Mouse (Mus musculus) stomach, embryonic 14.5 days (tissue): ENCODE measurements around the gene Vegfc. TPM values are rescaled to one million over a fixed set of nuclear protein-coding genes. Genes with fewer than 3 reads are reported as not detected.
A peak's percentile ranks its signal among the peaks of the same experiment; 100 is the strongest.

Source experiments
- ATAC-seq: fragments of 200-750 bp; cut with Nextera tagmentation; 2 replicates; pipeline ENCODE4 v1.8.0; 2017; ENCODE audit warnings: low read depth, moderate TSS enrichment; ENCODE audit not compliant: insufficient number of reproducible peaks, insufficient read depth, low FRiP score
- H3K27ac ChIP-seq: fragments of 300-500 bp; sonication (generic); 2 replicates; pipeline ENCODE4 v1.5.1; 2014; ENCODE audit warnings: mild to moderate bottlenecking, low read length, moderate library complexity, mixed read lengths
- H3K27me3 ChIP-seq: fragments of 300-500 bp; sonication (generic); 2 replicates; pipeline ENCODE4 v1.6.1; 2014; ENCODE audit warnings: low read length, control low read depth, mixed read lengths; ENCODE audit not compliant: control insufficient read depth, insufficient read depth
- H3K36me3 ChIP-seq: fragments of 300-500 bp; sonication (generic); 2 replicates; pipeline ENCODE4 v1.6.1; 2014; ENCODE audit warnings: mild to moderate bottlenecking, control low read depth, low read length, moderate library complexity, mixed read lengths; ENCODE audit not compliant: control insufficient read depth, insufficient read depth
- H3K4me1 ChIP-seq: fragments of 300-500 bp; sonication (generic); 2 replicates; pipeline ENCODE4 v1.6.1; 2014; ENCODE audit warnings: low read length, control low read depth, mixed read lengths; ENCODE audit not compliant: control insufficient read depth, insufficient read depth
- H3K4me2 ChIP-seq: fragments of 300-500 bp; sonication (generic); replicated peaks from 2 replicates; pipeline ENCODE4 v1.6.1; 2014; ENCODE audit warnings: low read depth, low read length, control low read depth
- H3K4me3 ChIP-seq: fragments of 300-500 bp; sonication (generic); 2 replicates; pipeline ENCODE4 v1.5.1; 2014; ENCODE audit warnings: low read depth, low read length, control low read depth
- H3K9ac ChIP-seq: fragments of 300-500 bp; sonication (generic); replicated peaks from 2 replicates; pipeline ENCODE4 v1.6.1; 2014; ENCODE audit warnings: low read depth, mild to moderate bottlenecking, control low read depth, low read length, moderate library complexity, mixed read lengths
- H3K9me3 ChIP-seq: fragments of 300-500 bp; sonication (generic); 2 replicates; pipeline ENCODE4 v1.6.1; 2016; ENCODE audit warnings: low read depth, low read length, control low read depth; ENCODE audit not compliant: control insufficient read depth
- WGBS: fragments of 180-500 bp; shearing (Covaris S2); extraction: QIAGEN DNeasy Blood & Tissue Kit; methylation state at CpG from one replicate; pipeline ENCODE4 v1.1.7; 2014; 5-methylcytosine and 5-hydroxymethylcytosine counted together
- polyA plus RNA-seq: library from polyadenylated mRNA; unstranded; fragments of >200 nt; fragmentation: Nextera tagmentation; extraction: Ambion mirVana; gene quantifications from 2 replicates; pipeline ENCODE4 v1.2.1, GENCODE M21; 2014

Vegfc gene
- polyA plus RNA-seq, 1 experiment from 2014 or later, result 5.4 TPM

DNA sequence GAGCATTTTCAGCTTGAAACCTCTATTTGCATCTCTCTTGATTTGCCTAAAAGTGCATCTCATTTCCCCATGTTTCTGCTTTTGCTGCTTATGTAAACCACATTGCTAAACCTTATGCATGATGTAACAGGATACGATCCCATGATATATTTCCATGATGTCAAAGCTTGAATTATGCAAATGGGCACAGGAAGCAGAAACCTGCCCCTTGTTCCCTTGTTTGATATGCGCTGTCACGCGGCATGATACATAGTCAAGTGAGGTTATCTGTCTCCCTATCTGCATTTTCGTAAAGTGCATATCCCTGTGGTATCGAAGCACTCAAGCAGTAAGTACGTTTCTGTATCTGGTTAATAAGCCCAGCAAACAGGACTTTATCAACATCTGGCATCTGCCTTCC, 42.7 kb downstream of the Vegfc start:
- no peak for ATAC-seq
- Histone ChIP-seq H3K9me3 (no peaks in the 10 kb centered on the region), H3K9ac (no peak overlapping the region), H3K4me3 (no peak overlapping the region), H3K27me3 (no peaks in the 10 kb centered on the region), H3K27ac (no peak overlapping the region), H3K4me2 (no peak overlapping the region), H3K4me1 (no peaks in the 10 kb centered on the region), H3K36me3 (no peaks in the 10 kb centered on the region)
- 81% methylated on average over 7 of the region's 7 CpGs for WGBS

DNA sequence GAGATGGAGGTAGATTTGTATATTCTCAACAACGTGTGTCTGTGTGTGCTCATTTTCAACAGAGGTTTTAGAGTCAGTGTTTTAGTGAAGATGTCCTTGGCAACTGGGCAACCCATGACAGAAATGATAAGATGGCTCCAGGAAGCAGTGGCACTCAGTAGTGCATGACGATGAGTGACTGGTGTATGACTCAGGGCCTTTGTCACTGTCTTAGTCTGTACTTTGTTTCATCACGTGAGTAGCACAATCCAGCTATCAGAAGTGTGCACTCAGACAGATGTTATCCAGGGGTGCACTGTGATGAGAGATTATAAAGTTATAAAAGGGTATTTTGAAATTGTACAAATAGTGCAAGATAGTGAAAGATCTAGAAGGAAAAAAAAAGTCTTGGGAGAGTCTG, 44.5 kb downstream of the Vegfc start:
- no peak overlapping the region for H3K4me3 ChIP-seq
- H3K4me1 ChIP-seq, result no peaks in the 10 kb centered on the region
- 69% methylated on average over 3 of the region's 3 CpGs for WGBS
- no peak overlapping the region for H3K27ac ChIP-seq
- ATAC-seq, result no peak
- no peaks in the 10 kb centered on the region for H3K9me3 ChIP-seq
- H3K36me3 ChIP-seq, result no peaks in the 10 kb centered on the region
- H3K27me3 ChIP-seq, result no peaks in the 10 kb centered on the region
- H3K9ac ChIP-seq, result no peak overlapping the region
- H3K4me2 ChIP-seq, result no peak overlapping the region

DNA sequence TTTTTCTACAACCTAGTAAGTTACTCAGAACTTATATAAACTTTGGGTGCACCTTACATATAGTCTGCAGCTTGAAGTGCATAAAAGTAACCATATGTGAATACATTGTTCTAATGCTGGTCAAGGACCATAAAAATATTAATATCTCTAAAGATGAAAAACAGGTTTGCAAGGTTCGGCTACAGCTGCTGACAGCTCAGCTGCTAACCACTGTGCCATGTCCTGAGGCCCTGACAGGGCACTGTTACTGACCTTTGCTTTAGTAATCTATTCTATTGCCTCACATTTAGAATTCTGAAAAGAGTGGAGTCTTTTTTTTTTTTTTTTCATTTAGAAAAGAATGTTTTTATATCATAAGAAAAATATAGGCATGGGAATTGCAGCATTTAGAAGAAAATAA, 44.9 kb downstream of the Vegfc start:
- Histone ChIP-seq H3K9ac (no peak overlapping the region), H3K27me3 (no peaks in the 10 kb centered on the region), H3K4me2 (no peak overlapping the region), H3K4me1 (no peaks in the 10 kb centered on the region), H3K4me3 (no peak overlapping the region), H3K9me3 (no peaks in the 10 kb centered on the region), H3K36me3 (no peaks in the 10 kb centered on the region), H3K27ac (no peak overlapping the region)
- ATAC-seq, result no peak
- 73% methylated on average over 1 of the region's 1 CpGs for WGBS

DNA sequence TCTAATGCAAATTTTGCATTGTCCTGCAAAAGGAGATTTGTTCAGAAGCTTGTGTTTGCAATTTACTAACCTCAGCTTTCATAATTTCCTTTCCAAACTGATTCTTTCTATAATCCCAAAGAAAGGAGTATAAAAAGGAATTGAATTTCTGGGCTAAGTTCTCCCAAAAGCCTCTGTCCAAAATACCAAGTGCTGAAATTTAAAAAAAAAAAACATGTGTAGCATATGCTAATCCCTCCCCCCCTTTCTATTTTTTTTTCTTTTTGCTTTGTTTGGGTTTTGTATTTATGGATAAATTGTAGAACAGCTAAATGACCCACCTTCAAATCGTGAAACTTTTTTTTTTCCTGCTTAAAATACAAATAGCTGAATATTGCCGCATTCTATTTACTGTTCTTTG, 53.2 kb downstream of the Vegfc start:
- Histone ChIP-seq H3K27ac (no peak overlapping the region), H3K4me3 (no peak overlapping the region), H3K36me3 (no peaks in the 10 kb centered on the region), H3K4me1 (no peaks in the 10 kb centered on the region), H3K27me3 (no peaks in the 10 kb centered on the region), H3K9me3 (no peaks in the 10 kb centered on the region), H3K4me2 (no peak overlapping the region), H3K9ac (no peak overlapping the region)
- WGBS, result 93% methylated on average over 2 of the region's 2 CpGs
- ATAC-seq, result no peak

DNA sequence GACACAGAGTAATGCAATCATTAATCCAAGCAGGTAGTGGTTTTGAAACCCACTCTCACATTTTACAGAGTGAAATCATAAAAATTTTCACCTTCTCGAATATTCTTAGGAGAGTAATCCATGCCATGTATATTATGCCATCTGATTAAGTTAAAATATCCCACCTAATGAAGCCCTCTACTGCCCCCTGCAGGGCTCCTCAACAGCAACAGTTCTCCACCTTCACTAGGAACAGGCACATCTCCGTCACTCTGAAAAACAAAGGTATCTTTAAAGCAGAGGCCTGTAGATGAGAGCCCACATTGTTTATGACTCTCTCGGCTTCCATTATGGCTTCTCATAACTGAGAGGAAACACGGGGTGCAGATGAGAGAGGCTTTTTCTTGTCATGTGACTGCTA, 75.8 kb downstream of the Vegfc start:
- Histone ChIP-seq H3K9ac (no peak overlapping the region), H3K4me1 (no peaks in the 10 kb centered on the region)

DNA sequence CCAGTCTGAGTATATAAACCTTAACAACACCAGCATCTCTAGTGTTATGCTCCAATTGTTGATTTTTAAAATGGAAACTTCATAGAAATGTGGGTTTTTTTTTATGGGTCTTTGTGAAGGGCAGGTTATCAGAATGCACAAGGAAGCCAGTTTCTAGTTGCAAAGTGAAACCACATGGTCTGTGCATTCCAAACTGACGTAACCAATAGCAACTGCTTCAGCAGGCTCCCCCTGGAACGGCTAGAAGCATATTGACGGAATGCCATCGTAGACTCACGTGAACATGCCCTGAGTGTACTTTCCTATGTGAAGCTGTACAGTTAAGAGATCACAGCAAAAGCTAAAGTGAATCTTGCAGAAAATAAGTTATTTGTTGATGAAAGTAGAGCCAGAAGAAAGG, 86.1 kb downstream of the Vegfc start:
- Histone ChIP-seq H3K9me3 (no peaks in the 10 kb centered on the region), H3K4me3 (no peak overlapping the region), H3K4me1 (no peaks in the 10 kb centered on the region), H3K27ac (no peak overlapping the region), H3K36me3 (no peaks in the 10 kb centered on the region), H3K9ac (no peak overlapping the region), H3K27me3 (no peaks in the 10 kb centered on the region), H3K4me2 (0 out of 2 replicates have a peak overlapping the region, but pooled peaks have one; percentile 7)
- WGBS, result 16% methylated on average over 5 of the region's 5 CpGs
- ATAC-seq, result no peak

More for the DNA sequence above, 75.8 kb downstream of the Vegfc start:
- Histone ChIP-seq H3K4me3 (no peak overlapping the region), H3K4me2 (no peak overlapping the region), H3K27ac (no peak overlapping the region), H3K27me3 (no peaks in the 10 kb centered on the region), H3K36me3 (no peaks in the 10 kb centered on the region), H3K9me3 (no peaks in the 10 kb centered on the region)
- no peak for ATAC-seq
- 70% methylated on average over 4 of the region's 4 CpGs for WGBS

DNA sequence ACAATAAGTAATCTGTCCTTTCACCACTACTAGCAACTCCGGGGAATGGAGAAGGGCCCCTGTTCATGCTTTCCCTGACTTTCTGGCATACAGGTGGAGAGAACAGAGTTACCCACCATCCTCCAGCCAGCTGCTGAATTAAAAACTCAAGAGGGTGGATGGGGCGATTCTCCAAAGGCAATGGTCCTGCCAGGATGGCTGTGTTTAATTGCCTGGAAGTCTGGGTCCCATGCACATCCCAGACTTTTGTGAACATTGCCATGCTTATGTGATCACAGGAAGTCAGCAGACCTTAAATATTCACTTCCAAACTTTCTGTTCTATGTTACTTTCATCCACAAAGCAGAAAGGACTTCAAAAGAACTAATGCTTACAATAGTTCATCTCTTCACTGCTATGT, 107.9 kb downstream of the Vegfc start:
- Histone ChIP-seq H3K9ac (no peak overlapping the region), H3K27ac (no peak overlapping the region), H3K36me3 (no peaks in the 10 kb centered on the region), H3K27me3 (no peaks in the 10 kb centered on the region), H3K4me3 (no peak overlapping the region), H3K4me1 (no peaks in the 10 kb centered on the region), H3K4me2 (no peak overlapping the region), H3K9me3 (no peaks in the 10 kb centered on the region)
- WGBS, result 57% methylated on average over 2 of the region's 2 CpGs
- no peak for ATAC-seq

DNA sequence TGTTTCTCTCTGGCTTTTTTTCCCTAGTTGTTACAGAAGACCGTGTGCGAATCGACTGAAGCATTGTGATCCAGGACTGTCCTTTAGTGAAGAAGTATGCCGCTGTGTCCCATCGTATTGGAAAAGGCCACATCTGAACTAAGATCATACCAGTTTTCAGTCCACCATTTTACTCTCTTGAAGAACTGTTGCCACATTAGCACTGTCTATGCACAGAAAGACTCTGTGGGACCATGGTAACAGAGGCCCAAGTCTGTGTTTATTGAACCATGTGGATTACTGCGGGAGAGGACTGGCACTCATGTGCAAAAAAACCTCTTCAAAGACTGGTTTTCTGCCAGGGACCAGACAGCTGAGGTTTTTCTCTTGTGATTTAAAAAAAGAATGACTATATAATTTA, 108.5 kb downstream of the Vegfc start:
- no peak overlapping the region for H3K27ac ChIP-seq
- H3K9ac ChIP-seq, result no peak overlapping the region
- WGBS, result 92% methylated on average over 6 of the region's 6 CpGs
- ATAC-seq, result no peak
- H3K4me3 ChIP-seq, result no peak overlapping the region
- H3K27me3 ChIP-seq, result no peaks in the 10 kb centered on the region
- no peaks in the 10 kb centered on the region for H3K4me1 ChIP-seq
- no peaks in the 10 kb centered on the region for H3K36me3 ChIP-seq
- no peak overlapping the region for H3K4me2 ChIP-seq
- no peaks in the 10 kb centered on the region for H3K9me3 ChIP-seq

DNA sequence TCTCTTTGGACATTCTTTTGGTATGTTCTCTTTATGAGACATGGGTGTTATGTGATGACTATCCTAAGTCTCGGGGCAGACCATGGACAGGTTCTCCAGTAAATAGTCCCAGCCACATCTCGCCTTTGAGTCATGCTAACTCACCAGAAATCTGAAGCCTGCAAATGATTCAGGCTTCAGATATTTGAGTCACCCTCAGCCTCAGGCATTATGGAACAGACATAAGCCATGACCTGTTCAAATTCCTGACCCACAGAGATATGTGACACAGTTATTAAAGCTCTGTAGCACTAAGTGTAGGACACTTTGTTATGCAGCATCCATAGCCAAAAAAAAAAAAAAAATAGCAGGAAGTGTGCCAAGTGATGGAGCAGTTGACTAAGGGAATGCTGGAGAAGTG, 138.8 kb downstream of the Vegfc start:
- Histone ChIP-seq H3K4me1 (no peaks in the 10 kb centered on the region), H3K9me3 (no peaks in the 10 kb centered on the region), H3K27ac (no peak overlapping the region), H3K4me2 (no peak overlapping the region), H3K27me3 (no peaks in the 10 kb centered on the region), H3K36me3 (no peaks in the 10 kb centered on the region), H3K4me3 (no peak overlapping the region), H3K9ac (no peak overlapping the region)
- WGBS, result 87% methylated on average over 2 of the region's 2 CpGs
- ATAC-seq, result no peak
